Mouse (Mus musculus): ENCODE measurements around the gene Mknk2. TPM values are rescaled to one million over a fixed set of nuclear protein-coding genes. Genes with fewer than 3 reads are reported as not detected.

Mknk2 gene
- 74.9 and 84.6 TPM in 2 replicates for polyA plus RNA-seq (2015; fragmentation: Nextera tagmentation; extraction: Ambion mirVana)

- H3K27me3 ChIP-seq: no peaks in the 10 kb centered on the region
- under 1% methylated on average over 8 of the region's 8 CpGs for WGBS (ENCODE audit: insufficient replicate concordance)
- no peaks in the 10 kb centered on the region for H3K9me3 ChIP-seq (replicated peaks)
- peak within 1 kb of the TSS; percentile 100 for H3K27ac ChIP-seq (replicated peaks)
- peak within 1 kb of the TSS; percentile 90 for H3K4me3 ChIP-seq (replicated peaks)
- peaks cover 14% of the 10 kb centered on the region for H3K36me3 ChIP-seq (replicated peaks)
- peak within 1 kb of the TSS; percentile 97 for H3K4me2 ChIP-seq
- peak within 1 kb of the TSS; percentile 77 for H3K9ac ChIP-seq
- peaks cover 69% of the 10 kb centered on the region for H3K4me1 ChIP-seq (replicated peaks)
- peak; percentile 66 for ATAC-seq (ENCODE audit: insufficient read depth)
Observed at GRCm38 (mm10) chr10:80677942-80678436, at the start of gene Mknk2. Gene Mknk2, minus strand, starts transcription at chr10:80678112.

DNA sequence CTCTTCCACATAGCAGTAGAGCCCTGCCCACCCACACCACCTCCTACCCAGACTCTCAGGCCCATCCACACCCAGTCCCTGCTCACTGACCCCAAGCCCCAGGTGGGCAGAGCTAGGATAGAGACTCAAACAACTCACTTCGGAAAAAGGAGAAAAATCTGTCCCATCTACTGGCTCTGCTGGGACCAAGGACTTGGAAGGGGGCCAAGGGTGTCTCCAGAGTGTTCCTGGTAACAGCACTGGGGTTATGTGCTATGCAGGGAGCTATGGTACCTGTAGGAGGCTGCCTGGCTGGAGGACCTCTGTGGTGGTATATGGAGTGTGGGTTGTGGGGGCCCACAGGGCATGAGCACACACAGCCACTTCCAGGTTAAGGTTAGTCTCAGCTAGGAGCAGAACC is 39.4 kb upstream of the Mknk2 start:
- Histone ChIP-seq H3K4me2 (no peak overlapping the region), H3K9ac (no peak overlapping the region), H3K27ac (replicated peaks) (no peak overlapping the region), H3K27me3 (no peaks in the 10 kb centered on the region), H3K36me3 (replicated peaks) (peaks cover 100% of the 10 kb centered on the region), H3K4me1 (replicated peaks) (no peaks in the 10 kb centered on the region), H3K4me3 (replicated peaks) (no peak overlapping the region), H3K9me3 (replicated peaks) (no peaks in the 10 kb centered on the region)
- no peak for ATAC-seq (ENCODE audit: insufficient read depth)
- WGBS (ENCODE audit: insufficient replicate concordance): 66% methylated on average over 1 of the region's 1 CpGs

DNA sequence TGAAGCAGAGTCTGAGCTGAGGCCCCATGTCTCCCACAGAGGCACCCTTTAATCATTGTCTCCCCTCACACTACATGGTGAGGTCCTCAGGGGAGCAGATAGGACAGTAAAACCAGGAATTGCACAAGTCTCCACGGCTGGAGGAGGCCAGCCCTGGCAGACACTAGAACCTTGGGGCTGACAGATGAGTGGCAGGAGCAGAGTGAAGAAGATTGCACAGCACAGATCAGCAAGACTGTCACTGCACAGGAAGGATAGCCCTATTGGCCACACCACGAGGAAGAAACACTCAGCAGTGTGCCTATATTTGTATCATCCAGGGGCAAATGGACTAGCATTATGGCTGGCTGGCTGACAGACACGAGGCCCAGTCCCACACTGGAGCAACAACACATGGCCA is 32.9 kb upstream of the Mknk2 start:
- H3K27me3 ChIP-seq: no peaks in the 10 kb centered on the region
- no peaks in the 10 kb centered on the region for H3K4me1 ChIP-seq (replicated peaks)
- peaks cover 97% of the 10 kb centered on the region for H3K36me3 ChIP-seq (replicated peaks)
- no peak overlapping the region for H3K4me3 ChIP-seq (replicated peaks)
- no peaks in the 10 kb centered on the region for H3K9me3 ChIP-seq (replicated peaks)
- no peak overlapping the region for H3K27ac ChIP-seq (replicated peaks)
- WGBS (ENCODE audit: insufficient replicate concordance): 57% methylated on average over 3 of the region's 3 CpGs
- ATAC-seq (ENCODE audit: insufficient read depth): no peak
- H3K9ac ChIP-seq: no peak overlapping the region
- no peak overlapping the region for H3K4me2 ChIP-seq

DNA sequence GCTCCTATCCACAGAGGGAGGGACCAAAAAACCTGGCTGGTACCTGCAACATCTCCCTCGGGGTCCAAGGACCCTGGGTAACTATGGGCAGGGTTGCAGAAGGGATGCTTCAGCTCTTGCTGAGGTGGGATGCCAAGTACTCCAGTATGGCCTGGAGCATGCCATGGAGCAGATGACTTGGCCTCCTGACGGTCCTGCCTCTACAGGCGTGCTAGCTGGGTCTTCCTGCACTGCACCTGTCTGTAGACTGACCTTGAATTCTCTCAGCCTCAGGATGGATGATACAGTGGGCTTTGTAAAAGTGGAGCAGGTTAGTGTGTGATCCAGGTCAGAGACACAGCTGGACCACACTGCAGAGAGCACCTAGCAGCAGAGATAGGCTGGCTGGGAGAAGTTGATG is 27.6 kb upstream of the Mknk2 start:
- 63% methylated on average over 3 of the region's 3 CpGs for WGBS (ENCODE audit: insufficient replicate concordance)
- Histone ChIP-seq H3K4me3 (replicated peaks) (no peak overlapping the region), H3K9me3 (replicated peaks) (no peaks in the 10 kb centered on the region), H3K36me3 (replicated peaks) (peaks cover 43% of the 10 kb centered on the region), H3K9ac (no peak overlapping the region), H3K4me1 (replicated peaks) (peaks cover 48% of the 10 kb centered on the region), H3K27ac (replicated peaks) (no peak overlapping the region), H3K27me3 (no peaks in the 10 kb centered on the region), H3K4me2 (no peak overlapping the region)
- ATAC-seq (ENCODE audit: insufficient read depth): no peak

DNA sequence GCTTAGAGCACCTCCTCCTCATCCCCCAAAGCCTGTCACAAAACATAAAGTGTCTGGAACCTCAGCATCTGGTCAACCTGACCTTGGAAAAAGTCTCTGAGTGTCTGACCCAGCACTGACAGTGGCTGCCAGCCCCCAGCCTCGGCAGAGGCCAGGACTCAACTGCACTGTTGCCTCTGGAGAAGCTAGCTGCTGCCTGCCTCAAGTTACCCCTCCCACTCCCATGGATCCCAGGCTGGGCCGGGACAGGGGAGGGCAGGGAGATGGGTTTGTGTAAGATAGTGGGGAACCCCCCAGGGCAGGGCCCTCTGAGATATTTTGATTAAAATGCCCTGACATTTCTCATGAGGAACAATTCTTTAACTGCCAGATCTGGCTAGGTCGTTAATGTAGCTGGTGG is 27.1 kb upstream of the Mknk2 start:
- H3K9me3 ChIP-seq (replicated peaks): no peaks in the 10 kb centered on the region
- no peak for ATAC-seq (ENCODE audit: insufficient read depth)
- no peak overlapping the region for H3K27ac ChIP-seq (replicated peaks)
- H3K4me1 ChIP-seq (replicated peaks): peaks cover 53% of the 10 kb centered on the region
- H3K4me3 ChIP-seq (replicated peaks): no peak overlapping the region
- no peaks in the 10 kb centered on the region for H3K27me3 ChIP-seq
- H3K36me3 ChIP-seq (replicated peaks): peaks cover 39% of the 10 kb centered on the region
- no peak overlapping the region for H3K9ac ChIP-seq
- WGBS (ENCODE audit: insufficient replicate concordance): 44% methylated on average over 3 of the region's 3 CpGs
- H3K4me2 ChIP-seq: no peak overlapping the region

DNA sequence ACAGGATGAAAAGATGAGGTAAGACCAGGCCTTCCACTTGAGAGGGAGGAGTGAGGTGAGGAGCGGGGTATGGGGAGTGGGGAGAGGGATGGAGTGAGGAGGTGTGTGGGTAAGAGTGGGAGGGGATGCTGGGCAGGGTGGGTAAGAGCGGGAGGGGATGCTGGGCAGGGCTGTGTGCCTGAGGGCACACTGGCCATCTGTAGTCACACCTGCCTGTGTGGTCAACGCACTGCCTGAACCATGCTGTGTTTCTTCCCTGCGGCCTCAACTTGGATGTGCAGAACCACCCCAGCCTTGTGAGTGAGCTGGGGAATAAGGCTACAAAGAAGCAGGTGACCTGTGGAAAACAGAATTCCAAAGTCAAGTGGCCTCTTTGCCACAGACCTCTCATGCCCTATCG is 26.5 kb upstream of the Mknk2 start:
- no peaks in the 10 kb centered on the region for H3K9me3 ChIP-seq (replicated peaks)
- 0 out of 2 replicates have a peak overlapping the region, but pooled peaks have one; percentile 9 for H3K27ac ChIP-seq (replicated peaks)
- H3K4me1 ChIP-seq (replicated peaks): peaks cover 59% of the 10 kb centered on the region
- 92% methylated on average over 5 of the region's 5 CpGs for WGBS (ENCODE audit: insufficient replicate concordance)
- H3K9ac ChIP-seq: no peak overlapping the region
- H3K36me3 ChIP-seq (replicated peaks): peaks cover 34% of the 10 kb centered on the region
- ATAC-seq (ENCODE audit: insufficient read depth): no peak
- H3K27me3 ChIP-seq: no peaks in the 10 kb centered on the region
- H3K4me2 ChIP-seq: no peak overlapping the region
- no peak overlapping the region for H3K4me3 ChIP-seq (replicated peaks)

DNA sequence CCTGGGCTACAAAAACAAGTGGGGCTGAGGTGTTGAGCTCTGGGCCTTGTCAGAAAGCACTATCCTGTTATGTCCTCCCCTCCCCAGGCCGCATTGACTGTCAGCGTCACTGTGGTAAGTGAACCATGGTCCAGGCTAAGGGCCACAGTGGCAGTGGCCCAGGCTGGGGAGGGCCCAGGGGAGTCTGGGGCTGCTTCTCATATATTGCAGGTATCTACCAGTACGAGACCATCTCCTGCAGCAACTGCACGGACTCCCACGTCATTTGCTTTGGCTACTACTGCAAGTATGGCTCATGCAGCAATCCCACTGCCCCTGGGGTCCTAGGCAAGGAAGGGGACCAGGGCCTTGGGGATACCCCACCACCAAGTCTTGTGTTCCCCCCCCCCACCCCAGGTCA is 25.7 kb upstream of the Mknk2 start:
- no peaks in the 10 kb centered on the region for H3K9me3 ChIP-seq (replicated peaks)

DNA sequence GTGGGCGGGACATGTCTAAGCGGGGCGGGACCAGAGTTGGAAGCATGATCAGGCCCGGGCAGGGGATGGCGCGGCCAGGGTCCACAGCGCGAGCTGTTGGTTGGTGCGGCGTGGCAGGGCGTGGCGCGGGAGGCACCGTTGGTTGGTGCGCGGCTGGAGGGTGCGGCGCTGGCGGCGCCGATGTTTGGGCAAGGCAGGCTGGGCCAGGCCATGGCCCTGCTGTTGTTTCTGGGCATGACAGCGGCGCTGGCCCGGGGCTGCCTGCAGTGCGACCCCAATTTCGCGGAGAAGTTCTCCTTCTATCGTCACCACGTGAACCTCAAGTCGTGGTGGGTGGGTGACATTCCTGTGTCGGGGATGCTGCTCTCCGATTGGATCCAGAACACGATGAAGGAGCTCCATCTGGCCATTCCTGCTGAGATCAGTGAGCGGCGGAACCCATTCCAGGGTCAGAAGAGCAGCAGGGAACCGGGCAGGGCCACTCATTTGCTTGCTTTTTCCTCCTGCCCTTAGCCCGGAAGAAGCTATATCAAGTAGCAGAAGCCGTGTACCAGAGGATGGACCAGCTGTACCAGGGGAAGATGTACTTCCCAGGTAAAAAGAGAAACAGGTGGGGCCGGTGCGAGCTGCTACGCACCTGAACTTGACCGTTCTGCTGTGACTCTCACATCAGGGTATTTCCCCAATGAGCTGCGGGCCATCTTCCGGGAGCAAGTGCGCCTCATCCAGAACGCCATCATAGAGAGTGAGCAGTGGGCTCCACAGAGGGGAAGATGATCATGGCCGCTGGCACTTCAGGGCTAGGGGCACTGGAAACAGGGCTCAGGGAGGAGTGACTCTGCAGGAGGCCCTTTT is 24.9 kb upstream of the Mknk2 start:
- no peaks in the 10 kb centered on the region for H3K9me3 ChIP-seq (replicated peaks)
- H3K36me3 ChIP-seq (replicated peaks): peaks cover 26% of the 10 kb centered on the region
- H3K4me3 ChIP-seq (replicated peaks): peak overlapping the region; percentile 74
- ATAC-seq (ENCODE audit: insufficient read depth): peak; percentile 80
- H3K27ac ChIP-seq (replicated peaks): peak overlapping the region; percentile 98
- H3K9ac ChIP-seq: peak overlapping the region; percentile 79
- H3K4me2 ChIP-seq: peak overlapping the region; percentile 95
- H3K4me1 ChIP-seq (replicated peaks): peaks cover 75% of the 10 kb centered on the region
- WGBS (ENCODE audit: insufficient replicate concordance): under 1% methylated on average over 47 of the region's 47 CpGs
- no peaks in the 10 kb centered on the region for H3K27me3 ChIP-seq

More for the DNA sequence above, 25.7 kb upstream of the Mknk2 start:
- 80% methylated on average over 5 of the region's 5 CpGs for WGBS (ENCODE audit: insufficient replicate concordance)
- Histone ChIP-seq H3K27me3 (no peaks in the 10 kb centered on the region), H3K36me3 (replicated peaks) (peaks cover 32% of the 10 kb centered on the region), H3K4me1 (replicated peaks) (peaks cover 67% of the 10 kb centered on the region), H3K4me2 (peak overlapping the region; percentile 95), H3K9ac (peak overlapping the region; percentile 79; the same call in 1 of the 2 replicates), H3K4me3 (replicated peaks) (peak overlapping the region; percentile 74), H3K27ac (replicated peaks) (peak overlapping the region; percentile 98)
- no peak for ATAC-seq (ENCODE audit: insufficient read depth)

GRCm38 (mm10) chr10:80701721-80702535 is 24.0 kb upstream of the Mknk2 start, which contains the start of the genes Mob3a and Izumo4:
Gene Mob3a, minus strand, starts transcription at chr10:80701977.
Gene Izumo4, plus strand, starts transcription at chr10:80702184.
- Histone ChIP-seq H3K9ac (peak within 1 kb of the TSS; percentile 79), H3K4me1 (replicated peaks) (peaks cover 84% of the 10 kb centered on the region), H3K27me3 (no peaks in the 10 kb centered on the region), H3K27ac (replicated peaks) (peak within 1 kb of the TSS; percentile 98), H3K36me3 (replicated peaks) (peaks cover 18% of the 10 kb centered on the region), H3K9me3 (replicated peaks) (no peaks in the 10 kb centered on the region), H3K4me2 (peak within 1 kb of the TSS; percentile 95), H3K4me3 (replicated peaks) (peak within 1 kb of the TSS; percentile 74)
- WGBS (ENCODE audit: insufficient replicate concordance): under 1% methylated on average over 59 of the region's 59 CpGs
- ATAC-seq (ENCODE audit: insufficient read depth): peak; percentile 79

GRCm38 (mm10) chr10:80700732-80701131 is 22.8 kb upstream of the Mknk2 start:
- Histone ChIP-seq H3K27ac (replicated peaks) (peak overlapping the region; percentile 98), H3K36me3 (replicated peaks) (0 out of 2 replicates have a peak, but pooled peaks cover 10% of the 10 kb centered on the region), H3K9ac (peak overlapping the region; percentile 79), H3K4me1 (replicated peaks) (peaks cover 96% of the 10 kb centered on the region), H3K4me3 (replicated peaks) (peak overlapping the region; percentile 74), H3K27me3 (no peaks in the 10 kb centered on the region), H3K4me2 (peak overlapping the region; percentile 95), H3K9me3 (replicated peaks) (no peaks in the 10 kb centered on the region)
- ATAC-seq (ENCODE audit: insufficient read depth): no peak
- 10% methylated on average over 4 of the region's 4 CpGs for WGBS (ENCODE audit: insufficient replicate concordance)
